Mouse (Mus musculus) retina, adult 2 months (tissue): ENCODE data around the gene Mmp14.
A peak's percentile ranks its signal among the peaks of the same experiment; 100 is the strongest.

Source experiments
- DNase-seq: peaks from one replicate; pipeline ENCODE4 v3.0.0-alpha.2; 2012; ENCODE audit warnings: low read depth, low spot score

Mmp14 gene

DNA sequence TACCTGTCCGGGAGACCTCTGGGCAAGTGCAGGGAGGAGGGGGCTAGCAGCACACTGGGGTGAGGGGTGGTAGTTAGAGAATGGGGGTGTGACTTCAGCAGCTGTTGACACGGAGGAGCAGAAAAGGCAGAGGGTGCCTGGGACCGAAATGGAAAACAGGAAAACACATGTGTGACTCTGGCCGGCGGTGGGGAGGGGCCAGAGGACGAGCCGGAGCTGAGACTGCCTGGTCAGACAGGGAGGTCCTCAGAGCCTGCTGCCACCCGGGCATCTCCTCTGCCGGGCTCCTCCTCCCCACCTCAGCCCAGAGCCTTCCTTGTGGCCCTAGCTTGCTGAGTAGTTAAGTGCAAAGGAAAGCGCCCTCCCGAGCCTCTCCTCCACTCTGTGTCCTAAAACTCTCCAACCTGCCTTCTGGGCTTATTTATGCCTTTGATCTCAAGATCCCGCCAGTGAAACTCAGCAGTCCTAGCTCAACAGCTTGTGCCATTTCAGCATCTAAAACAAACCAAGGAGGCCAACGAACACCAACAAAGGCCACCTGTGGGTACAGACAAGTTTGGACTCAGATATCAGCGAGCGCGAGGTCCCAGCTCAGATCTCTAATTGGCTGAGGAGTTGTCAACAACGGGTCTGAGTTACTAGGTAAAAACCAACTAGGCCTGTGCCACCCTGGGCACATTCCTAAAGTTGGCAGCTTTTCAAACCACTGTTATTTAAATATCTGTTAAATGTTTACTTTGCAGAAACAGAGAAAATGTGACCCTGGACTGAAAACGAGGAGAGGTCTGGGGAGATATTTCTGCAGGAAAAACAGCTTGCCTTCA lies 17.3 kb upstream of the Mmp14 start:
- no peak for DNase-seq

DNA sequence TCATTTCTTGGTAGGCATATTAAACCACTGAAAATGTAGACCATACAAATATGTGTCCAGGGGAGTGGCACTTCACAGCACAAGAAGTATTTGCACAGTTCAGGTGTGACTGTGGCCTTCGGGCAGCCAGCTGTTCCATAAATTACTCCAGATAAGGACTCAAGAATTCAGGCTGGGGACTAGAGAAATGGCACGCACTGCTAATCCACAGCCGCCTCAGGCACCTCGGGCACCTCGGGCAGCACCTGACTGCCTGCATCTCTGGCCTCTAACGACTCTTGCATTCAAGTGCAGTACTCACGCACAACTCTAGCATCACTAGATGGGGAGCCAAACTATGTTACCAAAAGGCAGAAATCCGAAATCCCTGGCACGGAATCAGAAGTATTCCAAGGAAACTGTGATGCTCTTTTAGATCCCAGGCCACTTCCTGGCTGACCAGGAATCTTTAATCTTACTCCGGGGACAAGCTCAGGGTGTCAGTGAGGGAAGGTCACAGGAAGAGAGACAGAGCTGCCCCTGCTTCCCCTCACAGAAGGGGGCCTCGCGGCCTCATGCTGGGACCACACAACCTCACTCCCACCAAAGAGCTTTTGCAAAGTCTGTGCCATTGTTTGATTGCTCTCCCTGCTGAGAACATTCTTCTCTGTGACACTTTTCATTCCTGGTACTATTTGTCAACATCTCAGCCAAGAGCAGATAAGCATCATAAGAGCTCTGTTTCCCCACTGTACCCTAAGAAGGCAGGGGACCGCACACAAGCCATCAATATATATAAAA lies 16.0 kb upstream of the Mmp14 start:
- no peak for DNase-seq

DNA sequence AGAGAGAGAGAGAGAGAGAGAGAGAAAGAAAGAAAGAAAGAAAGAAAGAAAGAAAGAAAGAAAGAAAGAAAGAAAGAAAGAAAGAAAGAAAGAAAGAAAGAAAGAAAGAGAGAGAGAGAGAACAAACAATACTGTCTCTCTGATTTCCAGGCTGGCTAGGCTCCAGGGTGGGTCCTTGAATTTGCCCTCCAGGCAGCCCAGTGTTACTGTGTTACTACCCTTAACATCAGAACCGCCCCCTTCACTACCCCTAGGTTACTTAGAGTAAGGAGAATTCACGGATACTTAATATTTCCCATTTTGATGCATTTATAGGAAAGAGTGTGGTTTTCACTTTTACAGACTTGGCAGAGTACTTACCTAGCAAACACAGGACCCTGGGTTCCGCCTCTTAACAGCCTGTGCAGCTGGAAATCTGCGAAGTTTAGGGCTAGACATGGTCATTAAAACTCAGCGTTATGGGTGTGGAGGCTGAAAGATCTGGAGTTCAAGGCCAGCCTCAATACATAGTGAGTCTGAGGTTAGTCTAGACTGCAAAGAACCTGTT lies 15.1 kb upstream of the Mmp14 start:
- no peak for DNase-seq

DNA sequence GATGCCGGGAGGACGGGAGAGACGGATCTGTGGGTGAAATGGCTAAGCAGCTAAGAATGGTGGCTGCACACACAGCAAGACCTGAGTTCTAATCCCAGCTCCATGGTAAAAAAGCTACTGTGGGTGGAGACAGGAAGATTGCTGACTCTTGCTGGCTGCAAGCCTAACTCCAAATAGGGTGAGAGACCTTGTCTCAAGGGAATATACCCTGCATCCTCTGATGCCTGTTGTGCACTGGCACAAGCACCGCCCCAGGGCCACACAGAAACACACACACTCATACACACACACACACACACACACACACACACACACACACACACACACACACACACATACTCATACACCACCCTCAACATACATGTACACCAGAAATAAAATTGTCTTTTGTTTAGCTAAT lies 14.6 kb upstream of the Mmp14 start:
- DNase-seq, result no peak

DNA sequence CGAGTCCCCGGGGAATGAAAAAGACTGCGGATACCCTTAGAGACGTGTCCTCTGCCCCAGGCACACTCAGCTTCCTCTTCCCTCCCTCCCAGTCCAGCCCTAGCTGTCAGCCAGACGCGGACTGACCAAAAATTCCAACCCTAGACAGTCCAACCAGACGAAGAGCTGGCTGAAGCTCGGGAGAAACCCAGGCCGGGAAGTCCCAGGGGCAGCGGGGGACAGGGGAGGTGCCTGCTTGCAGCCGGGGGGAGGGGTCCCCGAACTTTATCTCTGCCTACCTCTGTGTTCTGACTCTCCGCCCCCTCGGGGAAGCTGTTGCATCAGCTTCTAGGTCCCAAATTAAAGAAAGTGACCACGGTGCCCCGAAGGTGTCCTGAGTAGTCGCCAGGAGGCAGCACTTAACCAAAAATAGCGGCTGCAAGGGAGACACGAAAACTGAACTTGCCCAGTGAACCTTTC lies 13.8 kb upstream of the Mmp14 start, which contains the start of gene Slc7a7:
Slc7a7 (minus strand) TSS at position 158 of the 459 bp plus-strand sequence.
- no peak for DNase-seq

DNA sequence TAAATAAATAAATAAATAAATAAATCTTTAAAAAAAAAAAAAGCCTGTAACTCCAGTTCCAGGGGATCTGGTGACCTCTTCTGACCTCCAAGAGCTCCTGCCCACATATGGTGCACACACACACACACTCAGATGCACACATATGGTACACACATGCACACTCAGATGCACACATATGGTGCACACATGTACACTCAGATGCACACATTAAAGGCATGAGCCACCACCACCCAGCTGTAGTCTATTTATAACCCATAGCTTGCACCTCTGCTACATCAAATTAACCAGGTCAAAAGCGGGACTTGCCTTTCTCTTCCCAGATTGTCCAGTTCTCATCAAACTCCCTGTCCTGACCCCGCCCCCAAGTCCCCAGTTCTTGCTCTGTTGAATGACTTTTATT lies 10.4 kb upstream of the Mmp14 start:
- DNase-seq, result no peak

DNA sequence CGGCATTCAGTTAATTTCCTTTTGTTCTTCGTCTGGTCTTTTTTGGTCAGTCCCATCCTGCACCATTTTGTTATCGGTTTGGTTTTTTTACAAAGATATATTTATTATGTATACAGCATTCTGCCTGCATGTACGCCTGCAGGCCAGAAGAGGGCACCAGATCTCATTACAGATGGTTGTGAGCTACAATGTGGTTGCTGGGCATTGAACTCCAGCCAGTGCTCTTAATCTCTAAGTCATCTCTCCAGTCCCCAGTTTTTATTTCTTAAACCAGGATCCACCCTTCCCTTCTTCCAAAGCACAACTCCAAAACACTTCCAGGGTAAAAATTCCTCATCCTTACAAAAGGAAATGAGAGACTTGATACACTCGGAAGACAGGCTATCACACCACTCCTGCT lies 8.0 kb upstream of the Mmp14 start:
- no peak for DNase-seq

DNA sequence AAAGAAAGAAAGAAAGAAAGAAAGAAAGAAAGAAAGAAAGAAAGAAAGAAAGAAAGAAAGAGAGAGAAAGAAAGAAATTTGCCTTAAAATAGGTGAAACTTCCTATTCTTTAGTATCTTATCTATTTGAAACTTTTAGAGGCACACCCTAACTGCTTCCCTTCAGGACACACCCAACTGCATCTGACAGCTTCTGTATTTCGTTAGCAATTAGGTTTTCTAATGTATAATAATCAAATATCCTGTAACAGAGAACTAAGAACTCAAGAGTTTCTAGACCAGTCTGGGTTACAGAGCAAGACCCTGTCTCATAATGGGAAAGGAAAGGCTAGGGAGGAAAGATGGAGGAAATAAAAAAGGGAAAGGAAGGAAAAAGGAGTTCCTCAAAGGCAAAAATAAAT lies 6.8 kb upstream of the Mmp14 start:
- no peak for DNase-seq

DNA sequence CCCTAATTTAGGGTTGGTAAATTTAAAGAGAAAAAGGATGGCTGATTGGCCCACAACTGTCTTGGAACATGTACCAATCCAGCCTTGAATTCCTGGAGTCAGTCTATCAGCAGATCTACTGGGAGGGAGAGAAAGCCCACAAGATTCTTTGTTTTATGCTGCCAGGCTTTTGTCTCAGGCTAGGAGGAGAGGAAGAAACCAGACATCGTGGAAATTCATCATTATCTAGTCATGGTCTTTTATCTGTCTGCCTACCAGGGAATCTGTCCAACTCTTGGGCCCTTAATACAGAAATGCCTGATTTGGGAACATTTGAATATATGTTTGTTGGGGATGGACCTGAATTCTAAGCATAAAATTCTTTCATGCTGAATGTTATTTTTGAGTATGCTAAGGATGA lies 5.9 kb upstream of the Mmp14 start:
- no peak for DNase-seq

DNA sequence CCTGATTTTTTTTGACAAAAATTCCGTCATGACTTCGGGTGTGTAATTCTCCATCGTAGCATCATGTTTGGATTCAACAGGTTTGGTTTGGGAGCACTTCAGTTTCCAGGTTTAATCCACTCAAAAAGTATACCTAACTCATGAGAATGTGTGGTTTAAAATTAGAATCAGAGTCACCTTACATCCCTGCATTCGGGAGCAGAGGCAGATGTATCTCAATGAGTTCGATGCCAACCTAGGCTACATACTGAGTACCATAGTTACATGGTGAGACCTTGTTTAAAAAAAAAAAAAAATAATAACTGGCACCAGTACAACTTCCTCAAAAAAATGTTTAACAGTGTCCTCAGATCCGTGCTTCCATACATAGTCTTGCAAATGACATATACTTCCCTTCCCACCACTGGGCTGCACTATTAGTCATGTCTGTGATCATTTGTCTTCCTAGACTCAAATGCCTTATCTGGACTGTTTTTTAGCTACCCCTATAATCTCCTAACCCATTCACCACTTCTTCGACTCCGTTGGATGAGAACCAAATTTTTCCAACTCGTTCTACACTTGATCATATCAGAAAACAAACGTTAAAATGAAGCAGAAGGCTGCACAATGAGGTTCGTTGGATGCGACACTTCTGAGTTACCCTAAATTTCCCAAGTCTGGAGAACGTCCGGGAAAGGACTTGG lies 5.3 kb upstream of the Mmp14 start:
- no peak for DNase-seq

DNA sequence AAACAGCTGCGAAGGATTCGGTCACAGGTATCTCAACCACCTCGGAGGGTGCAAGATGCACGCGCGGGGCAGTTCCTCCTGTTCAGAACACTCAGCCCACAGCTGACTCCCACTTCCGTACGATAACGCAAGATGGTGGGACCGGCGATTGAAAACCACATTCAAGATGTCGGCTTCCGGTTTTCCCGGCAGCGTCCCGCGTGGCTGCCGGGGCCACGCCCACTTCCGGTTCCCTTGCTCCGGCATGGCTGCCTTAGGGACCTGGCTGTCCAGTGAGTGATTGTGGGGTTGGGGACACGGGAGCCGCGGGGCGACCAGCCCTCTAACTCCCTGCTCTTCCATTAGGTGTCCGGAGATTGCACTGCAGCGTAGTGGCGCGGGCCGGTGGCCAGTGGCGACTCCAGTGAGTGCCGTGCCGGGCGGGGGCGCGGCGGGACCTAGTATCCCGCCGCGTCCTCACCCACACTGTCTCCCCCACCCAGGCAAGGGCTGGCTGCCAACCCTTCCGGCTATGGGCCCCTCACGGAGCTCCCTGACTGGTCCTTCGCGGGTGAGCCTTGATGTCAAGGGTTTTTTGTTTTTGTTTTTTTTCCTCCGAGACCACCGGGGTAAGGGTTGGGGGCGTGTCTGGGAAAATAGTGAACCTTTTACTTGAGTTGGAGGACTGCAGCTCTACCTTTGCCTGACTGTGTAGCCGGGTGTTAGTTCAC lies 4.6 kb upstream of the Mmp14 start, which contains the start of gene Mrpl52:
Mrpl52 (plus strand) TSS at position 221 of the 710 bp plus-strand sequence.
- peak; percentile 82 for DNase-seq

DNA sequence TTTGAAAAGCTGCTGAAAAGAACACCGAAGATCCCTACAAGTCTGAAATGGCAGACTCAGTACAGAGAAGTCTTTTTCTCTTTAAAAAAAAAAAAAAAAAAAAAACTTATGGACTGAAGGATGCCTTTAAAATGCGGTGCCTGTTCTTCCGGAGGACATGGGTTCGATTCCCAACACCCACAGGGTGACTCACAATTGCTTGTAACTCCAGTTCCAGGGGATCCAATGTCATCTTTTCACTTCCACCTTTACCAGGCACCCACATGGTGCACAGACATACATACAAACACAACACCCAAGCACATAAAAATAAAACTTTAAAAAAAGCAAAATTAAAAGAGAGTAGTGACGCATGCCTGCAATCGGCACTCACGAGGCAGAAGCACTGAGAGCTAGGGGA lies 3.7 kb upstream of the Mmp14 start:
- no peak for DNase-seq

DNA sequence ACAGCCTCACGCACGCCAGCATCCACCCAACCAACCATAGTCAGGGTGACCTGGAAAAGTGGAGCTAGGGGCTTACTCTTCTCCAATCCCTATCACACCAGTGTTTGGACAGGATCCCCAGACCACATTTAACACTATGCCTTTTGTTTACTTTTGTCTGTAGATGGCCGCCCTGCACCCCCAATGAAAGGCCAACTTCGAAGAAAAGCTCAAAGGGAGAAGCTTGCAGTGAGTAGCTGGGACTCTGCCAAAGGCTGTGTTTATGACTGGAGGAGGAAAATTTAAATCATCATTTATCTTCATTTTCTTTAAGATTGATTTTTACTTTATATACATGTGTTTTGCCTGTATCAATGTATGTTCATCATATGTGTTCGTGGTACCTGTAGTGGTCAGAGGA lies 3.0 kb upstream of the Mmp14 start:
- DNase-seq, result no peak

DNA sequence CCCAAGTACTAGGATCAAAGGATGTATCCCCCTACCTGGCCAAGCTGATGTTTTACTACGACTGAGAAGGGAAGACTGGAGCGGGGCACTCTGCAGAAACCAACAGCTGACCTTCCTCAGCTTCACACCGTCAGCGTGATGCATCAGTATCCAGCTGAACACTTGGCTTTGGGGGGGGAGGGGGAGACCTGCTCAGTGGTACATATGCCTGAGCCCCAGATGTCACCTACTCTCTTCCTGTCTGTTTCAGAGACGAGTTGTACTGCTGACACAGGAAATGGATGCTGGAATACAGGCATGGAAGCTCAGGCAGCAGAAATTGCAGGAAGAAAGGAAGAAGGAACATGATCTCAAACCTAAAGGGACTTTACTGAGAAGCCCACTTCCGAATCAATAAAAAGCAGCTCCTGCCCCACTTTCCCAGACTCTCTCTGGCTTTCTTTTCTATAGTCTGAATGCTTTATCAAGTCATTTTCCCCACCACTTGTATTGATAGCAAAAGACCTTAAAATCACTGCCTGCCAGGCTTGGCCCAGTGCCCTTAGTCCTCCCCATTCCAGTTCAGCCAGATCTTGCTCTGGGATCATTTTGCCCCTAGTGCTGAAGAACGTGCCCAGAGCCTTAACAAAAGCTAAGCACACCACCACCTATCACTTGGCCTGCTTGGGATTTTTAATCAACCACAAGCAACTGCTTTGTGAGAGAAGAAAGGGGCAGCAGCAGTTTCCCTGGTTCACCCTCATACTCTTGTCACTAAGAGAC lies 1.9 kb upstream of the Mmp14 start:
- no peak for DNase-seq

DNA sequence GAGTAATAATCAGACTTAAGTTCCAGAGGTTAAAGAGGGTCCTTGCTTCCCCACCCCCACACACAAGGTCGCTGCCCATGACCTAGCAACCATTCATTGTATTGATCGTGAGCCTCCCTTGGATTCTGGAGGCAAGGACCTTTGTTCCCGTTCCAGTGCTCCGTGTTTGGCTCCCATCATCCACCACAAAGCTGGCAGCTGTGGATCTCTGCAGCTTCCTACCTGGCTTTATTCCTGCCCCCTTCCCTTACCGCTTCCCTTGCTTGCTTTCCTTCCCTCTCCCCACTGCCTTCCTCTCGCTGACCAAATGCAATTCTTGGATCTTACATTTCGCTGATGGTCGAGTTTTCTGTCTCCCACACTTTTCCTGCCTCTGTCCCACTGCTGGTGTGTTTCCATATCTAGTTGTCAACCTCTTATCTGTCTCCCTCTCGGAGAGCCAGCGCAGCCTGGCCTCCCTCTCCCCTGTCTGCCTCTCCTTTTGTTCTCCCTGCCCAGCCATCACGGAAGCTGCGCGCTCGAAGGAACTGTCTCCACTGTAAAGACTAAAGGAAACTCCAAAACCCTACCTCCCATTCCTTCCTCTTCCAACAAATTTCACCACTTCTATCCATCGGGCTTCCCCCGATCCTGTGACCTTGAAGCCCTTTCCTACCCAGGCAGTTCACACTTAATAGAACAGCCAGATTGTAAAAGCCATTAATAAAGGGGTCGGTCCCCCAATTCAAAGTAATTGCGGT lies 836 bp upstream of the Mmp14 start:
- no peak for DNase-seq

DNA sequence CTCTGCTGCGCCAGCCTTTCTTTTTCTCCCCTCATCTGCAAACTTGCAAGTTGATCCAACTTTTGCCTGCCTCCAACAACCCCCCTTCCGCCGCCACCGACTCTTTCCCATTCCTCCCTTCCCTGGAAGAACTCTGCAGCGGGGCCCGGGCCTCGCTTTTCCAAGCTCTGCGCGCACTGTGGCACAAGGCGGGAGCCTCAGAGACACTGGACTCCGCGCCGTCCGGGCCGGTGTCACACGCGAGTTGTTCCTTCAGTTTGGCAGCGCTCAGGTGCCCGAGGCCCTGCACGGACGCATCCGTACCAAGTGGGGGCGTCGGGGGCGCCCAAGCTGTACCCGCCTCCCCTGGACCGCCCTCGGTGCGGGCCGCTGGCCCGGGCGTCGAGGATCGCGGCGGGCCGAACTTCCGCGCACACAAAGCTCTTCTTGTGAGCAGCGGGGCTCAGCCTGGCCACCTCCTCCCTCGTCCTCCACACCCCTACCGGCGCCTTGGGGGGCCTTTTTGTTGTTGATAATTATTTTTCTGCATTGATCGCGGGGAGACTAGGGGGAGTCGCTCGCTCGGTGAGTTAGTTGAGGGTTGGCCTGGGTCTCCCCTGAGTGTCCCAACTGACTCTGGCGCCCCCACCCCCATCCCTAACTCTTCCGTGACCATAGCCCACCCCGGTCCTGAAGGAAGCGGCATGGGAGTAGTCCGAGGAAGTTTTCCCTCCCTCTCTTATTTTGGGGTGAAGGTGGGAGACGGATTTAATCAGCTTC lies 845 bp downstream of the Mmp14 start:
- no peak for DNase-seq

DNA sequence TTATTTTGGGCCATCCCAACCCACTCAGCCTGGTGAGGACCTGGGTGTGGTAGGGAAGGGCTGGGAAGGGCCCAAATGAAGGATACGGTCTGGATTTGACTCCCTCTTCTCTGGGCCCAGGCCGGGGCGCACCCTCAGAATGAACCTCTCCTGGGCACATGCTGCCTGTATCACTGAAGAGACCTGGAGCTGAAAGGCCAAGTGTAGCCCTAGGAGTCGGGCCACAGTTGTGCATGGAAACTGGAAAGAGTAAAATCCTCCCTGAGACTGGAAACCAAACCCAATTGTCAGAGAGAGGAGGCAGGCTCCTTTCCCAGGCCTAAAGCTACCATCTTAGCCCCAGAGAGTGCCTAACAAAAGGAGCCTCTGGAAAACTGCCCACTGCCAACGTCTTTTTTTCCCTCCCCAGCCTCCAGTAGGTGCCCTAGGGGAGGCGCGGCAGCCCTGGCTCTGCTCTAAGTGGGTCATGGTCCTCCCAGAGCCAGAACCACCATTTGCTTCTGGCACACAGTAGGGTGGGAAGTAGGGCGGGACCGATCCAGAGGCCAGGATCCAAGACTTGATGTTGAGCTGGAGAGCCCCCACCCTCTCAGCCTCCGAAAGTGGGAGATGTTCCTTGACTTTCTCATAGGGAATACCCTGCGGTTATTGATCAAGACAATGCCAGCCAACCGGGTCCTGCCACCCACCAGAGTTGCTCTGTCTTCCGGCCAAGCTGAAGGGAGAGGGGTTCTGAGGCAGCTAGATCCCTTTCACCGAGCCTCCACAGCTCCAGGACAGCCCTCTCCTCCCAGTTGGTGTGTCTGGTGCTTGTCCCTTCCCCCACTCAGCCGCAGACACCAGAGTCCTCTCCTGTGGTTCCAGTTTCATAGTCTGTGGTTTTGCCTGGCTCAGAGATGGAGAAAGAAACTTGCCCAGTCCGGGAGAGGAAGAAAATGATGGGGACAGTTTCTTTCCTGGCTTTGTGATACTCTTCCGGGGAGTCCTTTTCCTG lies 1.7 kb downstream of the Mmp14 start:
- no peak for DNase-seq
